Mouse (Mus musculus): Measurements from ENCODE around the gene Gm49322.

DNA sequence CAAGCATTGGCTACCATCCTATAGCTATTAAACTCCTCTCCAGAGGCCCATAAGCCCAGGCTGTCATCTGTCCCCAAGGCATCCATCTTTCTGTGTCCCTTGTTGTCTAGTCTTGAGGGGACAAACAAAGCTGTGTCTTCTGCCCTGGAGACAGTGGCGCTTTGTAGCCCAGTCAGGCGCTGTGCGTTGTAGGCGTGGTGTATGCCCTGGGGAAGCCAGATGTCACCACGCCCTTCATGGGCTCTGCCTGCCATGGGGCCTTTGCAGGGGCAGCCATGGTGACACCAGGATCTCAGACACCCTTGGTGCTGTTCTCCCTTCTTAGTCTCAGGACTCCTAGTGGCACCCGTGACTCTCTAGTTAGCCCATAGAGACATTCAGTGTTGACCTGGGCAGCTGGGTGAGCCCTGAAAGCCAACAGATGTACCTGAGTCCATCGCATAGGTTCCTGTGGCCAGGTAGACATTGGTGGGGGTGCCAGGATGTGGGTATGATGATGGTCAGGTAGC is 1.8 kb upstream of the Gm49322 start:
- no peak for TF ChIP-seq POLR2A (IDR thresholded peaks at IDR 0.05; ENCODE audit: insufficient read depth, low read depth, low read length)
- TF ChIP-seq CTCF (IDR thresholded peaks at IDR 0.05), result no peak
